Mouse (Mus musculus): ENCODE data around the gene Tbc1d7. TPM values are rescaled to one million over a fixed set of nuclear protein-coding genes. Genes with fewer than 3 reads are reported as not detected.

The Tbc1d7 gene
- total and polyA plus RNA-seq, 2 experiments from 2014 or later = 40.0 to 84.8 TPM

DNA sequence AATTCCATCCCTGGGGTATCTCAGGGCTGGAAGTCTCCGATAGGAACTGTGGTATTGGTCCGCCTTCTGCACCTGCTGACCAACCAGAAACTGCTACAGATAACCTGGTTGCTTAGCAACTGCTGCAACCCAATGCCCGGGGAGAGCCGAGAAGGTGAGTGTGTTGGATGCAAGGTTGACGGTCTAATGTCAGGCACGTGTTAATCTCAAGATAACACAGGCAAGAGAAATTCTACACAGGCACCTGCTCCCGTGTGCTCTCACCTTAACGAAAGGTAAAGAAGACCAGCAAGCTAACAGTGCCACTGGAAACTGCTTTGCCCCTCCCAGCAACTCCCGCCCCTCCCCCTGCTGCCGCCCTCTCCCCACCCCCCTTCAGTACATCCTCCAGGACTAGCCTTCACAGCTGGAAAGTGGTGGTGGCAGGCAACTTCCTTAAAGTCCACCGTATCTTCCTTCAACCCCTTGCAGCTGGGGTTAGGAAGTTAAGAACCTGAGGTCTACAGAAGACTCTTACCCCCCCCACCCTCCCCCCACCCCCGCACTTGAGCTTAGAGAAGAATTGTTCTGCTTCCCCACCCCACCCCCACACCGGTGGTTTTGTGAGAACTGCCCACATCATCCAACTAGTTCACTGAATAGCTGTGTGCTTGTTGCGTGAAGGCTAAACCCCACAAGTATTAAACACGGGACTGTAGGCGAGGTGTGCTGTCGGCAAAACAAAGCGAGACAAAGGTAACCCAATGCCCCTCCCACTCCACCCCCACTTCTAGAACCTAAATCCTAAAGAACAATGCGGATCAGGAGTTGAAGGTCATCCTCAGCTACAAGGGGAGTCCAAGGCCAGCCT is 44.1 kb upstream of the Tbc1d7 start:
- peak overlapping the region; percentile 21 for H3K4me2 ChIP-seq (ENCODE audit: low read depth)

DNA sequence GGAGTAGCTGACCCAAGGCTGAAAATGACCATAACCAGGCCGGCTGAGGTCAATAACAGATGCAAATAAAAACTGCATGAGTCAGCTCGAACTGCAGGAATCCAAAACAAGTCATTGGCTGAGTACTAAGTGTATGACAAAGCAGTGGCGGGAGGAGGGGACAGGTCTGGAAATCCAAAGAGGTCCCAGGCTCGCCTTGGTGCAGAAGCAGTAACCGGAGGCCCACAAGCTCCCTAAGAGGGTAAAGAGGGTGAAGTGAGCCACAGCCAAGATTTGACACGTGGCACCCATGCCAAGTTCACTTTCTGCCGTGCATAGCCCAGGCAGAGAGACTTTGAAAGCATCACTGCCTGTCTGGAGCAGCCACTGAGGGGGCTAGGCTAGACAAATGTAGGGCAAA is 41.0 kb upstream of the Tbc1d7 start:
- H3K9ac ChIP-seq = no peak overlapping the region
- TF ChIP-seq CTCF (IDR thresholded peaks at IDR 0.05; ENCODE audit: low read depth) = no peak
- H3K27me3 ChIP-seq (ENCODE audit: insufficient read depth, low read length) = no peaks in the 10 kb centered on the region
- H3K36me3 ChIP-seq (ENCODE audit: insufficient read depth) = no peaks in the 10 kb centered on the region
- no peak overlapping the region for H3K4me2 ChIP-seq (ENCODE audit: low read depth)
- ATAC-seq (no peak), DNase-seq (no peak)
- no peaks in the 10 kb centered on the region for H3K9me3 ChIP-seq (ENCODE audit: low read length)
- WGBS = 37% methylated on average over 7 of the region's 7 CpGs
- no peak overlapping the region for H3K27ac ChIP-seq (ENCODE audit: low read depth, low read length)
- H3K4me1 ChIP-seq (ENCODE audit: insufficient read depth) = no peaks in the 10 kb centered on the region
- no peak overlapping the region for H3K4me3 ChIP-seq (ENCODE audit: low read depth, low read length)

More for the DNA sequence above, 44.1 kb upstream of the Tbc1d7 start:
- Histone ChIP-seq H3K36me3 (ENCODE audit: insufficient read depth) (no peaks in the 10 kb centered on the region), H3K4me1 (ENCODE audit: insufficient read depth) (no peaks in the 10 kb centered on the region), H3K9ac (no peak overlapping the region), H3K27ac (ENCODE audit: low read depth, low read length) (no peak overlapping the region), H3K9me3 (ENCODE audit: low read length) (no peaks in the 10 kb centered on the region), H3K4me3 (ENCODE audit: low read depth, low read length) (no peak overlapping the region), H3K27me3 (ENCODE audit: insufficient read depth, low read length) (no peaks in the 10 kb centered on the region)
- TF ChIP-seq CTCF (IDR thresholded peaks at IDR 0.05; ENCODE audit: low read depth) = no peak
- DNase-seq (peak; percentile 17), ATAC-seq (peak; percentile 83)
- WGBS = 16% methylated on average over 19 of the region's 19 CpGs

DNA sequence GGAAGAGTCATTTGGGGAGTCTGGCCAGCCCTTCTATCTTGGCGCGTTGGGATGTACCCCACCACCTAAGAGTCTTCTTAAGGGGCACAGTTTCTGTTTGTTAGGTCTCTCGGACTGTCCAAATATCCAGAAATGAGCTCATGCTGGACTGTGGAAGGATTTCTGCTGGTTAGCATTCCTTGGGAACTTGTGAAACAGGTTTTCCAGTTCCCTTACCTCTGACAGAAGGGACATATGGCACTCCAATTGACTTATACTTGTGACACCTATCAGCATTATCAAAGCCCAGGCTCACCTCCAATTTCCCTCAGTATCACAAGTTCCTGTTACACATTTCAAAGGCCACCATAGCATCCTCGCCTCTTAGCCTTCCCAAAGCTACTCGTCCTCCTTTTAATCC is 39.7 kb upstream of the Tbc1d7 start:
- ATAC-seq (no peak), DNase-seq (no peak)
- H3K4me3 ChIP-seq (ENCODE audit: low read depth, low read length) = no peak overlapping the region
- no peaks in the 10 kb centered on the region for H3K9me3 ChIP-seq (ENCODE audit: low read length)
- no peaks in the 10 kb centered on the region for H3K27me3 ChIP-seq (ENCODE audit: insufficient read depth, low read length)
- H3K9ac ChIP-seq = no peak overlapping the region
- WGBS = 92% methylated on average over 5 of the region's 5 CpGs
- no peak overlapping the region for H3K4me2 ChIP-seq (ENCODE audit: low read depth)
- TF ChIP-seq CTCF (IDR thresholded peaks at IDR 0.05; ENCODE audit: low read depth) = no peak
- no peaks in the 10 kb centered on the region for H3K4me1 ChIP-seq (ENCODE audit: insufficient read depth)
- no peak overlapping the region for H3K27ac ChIP-seq (ENCODE audit: low read depth, low read length)
- H3K36me3 ChIP-seq (ENCODE audit: insufficient read depth) = no peaks in the 10 kb centered on the region

DNA sequence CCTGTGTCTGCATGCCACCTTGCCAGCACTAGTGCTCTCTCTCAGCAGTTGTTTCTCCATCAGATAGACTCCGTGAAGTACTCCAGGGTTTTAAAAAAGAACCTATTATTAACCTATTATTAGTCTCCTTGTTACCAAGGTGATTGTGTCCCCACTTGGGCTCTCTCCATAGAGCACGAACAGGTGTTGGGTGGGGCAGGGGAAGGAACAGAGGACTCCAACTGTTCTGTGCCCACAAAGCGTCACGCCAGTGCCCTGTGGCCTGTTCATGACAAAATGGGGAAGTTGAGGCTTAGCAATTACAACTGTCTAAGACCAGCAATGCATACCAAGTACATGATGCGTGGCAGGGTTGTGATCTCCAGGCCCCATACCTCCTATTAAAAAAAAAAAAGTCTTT is 38.3 kb upstream of the Tbc1d7 start:
- Histone ChIP-seq H3K4me2 (ENCODE audit: low read depth) (no peak overlapping the region), H3K4me1 (ENCODE audit: insufficient read depth) (no peaks in the 10 kb centered on the region), H3K4me3 (ENCODE audit: low read depth, low read length) (no peak overlapping the region), H3K9ac (no peak overlapping the region), H3K27me3 (ENCODE audit: insufficient read depth, low read length) (no peaks in the 10 kb centered on the region), H3K36me3 (ENCODE audit: insufficient read depth) (no peaks in the 10 kb centered on the region), H3K27ac (ENCODE audit: low read depth, low read length) (no peak overlapping the region), H3K9me3 (ENCODE audit: low read length) (no peaks in the 10 kb centered on the region)
- no peak for TF ChIP-seq CTCF (IDR thresholded peaks at IDR 0.05; ENCODE audit: low read depth)
- WGBS = 66% methylated on average over 5 of the region's 5 CpGs
- DNase-seq (no peak), ATAC-seq (no peak)

DNA sequence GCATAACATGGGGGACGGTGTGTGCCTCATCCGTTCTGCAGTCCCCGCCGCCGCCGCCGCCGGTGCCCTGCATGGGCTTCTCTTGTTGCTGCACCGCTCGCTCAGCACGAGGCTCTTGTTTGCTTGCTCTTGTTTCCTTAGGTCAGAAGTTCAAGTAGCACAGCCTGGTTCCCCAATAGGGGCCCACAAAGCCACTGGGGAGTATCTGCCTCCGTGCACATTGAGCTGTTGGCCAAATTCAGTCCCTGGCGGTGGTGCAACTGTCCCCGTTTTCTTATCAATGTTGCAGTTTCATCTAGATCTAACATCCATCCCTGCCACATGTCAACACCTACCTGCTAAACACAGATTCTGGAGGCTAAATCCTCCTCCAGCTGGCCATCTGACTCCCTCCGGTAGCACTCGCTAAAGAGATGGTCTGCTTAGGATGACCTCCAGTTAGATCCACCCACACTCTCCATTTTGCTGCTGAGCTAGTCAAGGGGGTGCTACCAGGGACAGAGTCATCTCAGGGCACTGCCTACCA is 37.7 kb upstream of the Tbc1d7 start:
- ATAC-seq (no peak), DNase-seq (no peak)
- no peak overlapping the region for H3K4me2 ChIP-seq (ENCODE audit: low read depth)
- 47% methylated on average over 16 of the region's 16 CpGs for WGBS
- H3K4me1 ChIP-seq (ENCODE audit: insufficient read depth) = no peaks in the 10 kb centered on the region
- H3K4me3 ChIP-seq (ENCODE audit: low read depth, low read length) = no peak overlapping the region
- H3K9me3 ChIP-seq (ENCODE audit: low read length) = no peaks in the 10 kb centered on the region
- no peaks in the 10 kb centered on the region for H3K27me3 ChIP-seq (ENCODE audit: insufficient read depth, low read length)
- H3K36me3 ChIP-seq (ENCODE audit: insufficient read depth) = no peaks in the 10 kb centered on the region
- no peak for TF ChIP-seq CTCF (IDR thresholded peaks at IDR 0.05; ENCODE audit: low read depth)
- H3K9ac ChIP-seq = no peak overlapping the region
- no peak overlapping the region for H3K27ac ChIP-seq (ENCODE audit: low read depth, low read length)

DNA sequence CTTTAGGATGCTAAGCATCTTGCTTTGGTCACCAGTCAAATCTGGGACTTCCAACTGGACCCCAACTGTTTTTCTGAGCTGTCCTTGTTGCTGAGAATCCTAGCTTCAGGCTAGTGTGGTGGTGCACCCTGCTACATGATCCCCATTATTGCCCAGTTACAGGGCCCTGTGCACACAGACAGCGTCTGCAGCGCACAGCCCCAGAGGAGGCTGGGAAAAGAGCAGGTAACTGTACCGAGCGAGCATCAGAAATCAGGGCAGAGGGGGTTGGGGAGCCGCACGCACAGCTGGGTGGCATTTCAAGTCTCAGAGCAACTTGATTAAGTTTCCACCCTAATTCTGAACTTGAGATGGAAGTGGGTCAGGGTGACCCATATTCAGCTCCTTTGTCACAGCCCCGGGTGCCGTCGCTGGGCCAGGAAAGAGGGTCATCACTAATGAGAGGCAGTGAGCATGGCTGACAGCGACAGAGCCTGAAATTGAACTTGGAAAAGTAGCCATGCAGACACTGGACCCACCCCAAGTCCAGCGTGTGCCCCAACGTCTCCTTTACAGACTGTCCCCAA is 34.9 kb upstream of the Tbc1d7 start:
- H3K4me2 ChIP-seq (ENCODE audit: low read depth) = no peak overlapping the region
- ATAC-seq = no peak

DNA sequence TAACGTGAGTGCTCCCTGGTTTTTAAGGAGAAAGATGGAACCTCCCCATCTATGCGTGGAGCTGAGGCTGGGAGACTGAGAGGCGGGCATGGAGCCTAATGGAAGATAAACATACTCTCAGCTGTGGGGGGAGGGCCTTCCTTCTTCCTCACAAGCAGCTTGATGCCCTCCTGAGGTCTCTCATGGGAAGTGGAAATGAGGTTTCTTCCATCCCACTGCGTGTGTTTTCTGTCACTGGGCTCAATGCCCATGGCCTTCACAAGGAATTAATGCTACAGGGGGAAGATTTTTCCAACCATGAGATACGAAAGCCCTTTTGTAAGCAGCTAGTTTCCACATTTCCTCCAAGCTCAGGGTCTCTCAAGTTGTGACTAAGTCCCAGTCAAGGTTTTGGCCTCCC is 32.3 kb upstream of the Tbc1d7 start:
- no peak for ATAC-seq
- H3K9ac ChIP-seq = no peak overlapping the region
- H3K36me3 ChIP-seq (ENCODE audit: insufficient read depth) = peaks cover 4% of the 10 kb centered on the region
- no peak overlapping the region for H3K4me2 ChIP-seq (ENCODE audit: low read depth)
- 63% methylated on average over 5 of the region's 5 CpGs for WGBS
- H3K4me1 ChIP-seq (ENCODE audit: insufficient read depth) = no peaks in the 10 kb centered on the region
- no peak overlapping the region for H3K27ac ChIP-seq (ENCODE audit: low read depth, low read length)
- H3K9me3 ChIP-seq (ENCODE audit: low read length) = no peaks in the 10 kb centered on the region
- DNase-seq = no peak
- TF ChIP-seq CTCF (IDR thresholded peaks at IDR 0.05; ENCODE audit: low read depth) = no peak
- H3K27me3 ChIP-seq (ENCODE audit: insufficient read depth, low read length) = no peaks in the 10 kb centered on the region
- H3K4me3 ChIP-seq (ENCODE audit: low read depth, low read length) = no peak overlapping the region

More for the DNA sequence above, 34.9 kb upstream of the Tbc1d7 start:
- Histone ChIP-seq H3K27ac (ENCODE audit: low read depth, low read length) (no peak overlapping the region), H3K36me3 (ENCODE audit: insufficient read depth) (no peaks in the 10 kb centered on the region), H3K4me1 (ENCODE audit: insufficient read depth) (no peaks in the 10 kb centered on the region), H3K9ac (no peak overlapping the region), H3K4me3 (ENCODE audit: low read depth, low read length) (no peak overlapping the region), H3K9me3 (ENCODE audit: low read length) (no peaks in the 10 kb centered on the region), H3K27me3 (ENCODE audit: insufficient read depth, low read length) (no peaks in the 10 kb centered on the region)
- no peak for TF ChIP-seq CTCF (IDR thresholded peaks at IDR 0.05; ENCODE audit: low read depth)
- 89% methylated on average over 12 of the region's 12 CpGs for WGBS
- no peak for DNase-seq
